Mouse (Mus musculus) lung, postnatal 0 days (tissue): ENCODE data around the gene Gpr143.

Experiments used
- CTCF ChIP-seq: IDR thresholded peaks from 2 replicates; pipeline ENCODE4 v1.5.1; 2016; ENCODE audit warnings: antibody characterized with exemption, mild to moderate bottlenecking
- EP300 ChIP-seq: IDR thresholded peaks from 2 replicates; pipeline ENCODE4 v1.6.1; 2016; ENCODE audit warnings: antibody characterized with exemption, mild to moderate bottlenecking, control low read depth

DNA sequence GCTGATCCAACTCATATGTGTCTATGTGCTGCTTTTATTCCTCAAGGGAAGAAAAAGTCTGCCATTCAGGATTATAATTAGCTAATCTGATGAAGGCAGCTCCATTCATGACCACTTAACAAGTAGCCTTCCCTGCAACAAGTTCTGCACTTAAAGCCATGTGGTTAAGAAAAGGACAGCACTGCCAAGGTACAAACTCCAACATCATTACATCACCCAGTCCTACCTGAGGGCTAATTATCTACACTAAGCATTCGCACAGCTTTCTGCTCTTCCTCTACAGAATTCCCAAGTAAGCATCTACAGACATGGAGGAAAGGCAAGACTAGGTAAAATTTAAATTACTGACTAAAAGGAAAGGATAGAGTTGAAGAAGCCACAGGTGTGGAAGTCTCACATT lies 25.9 kb upstream of the Gpr143 start:
- TF ChIP-seq CTCF, result no peak
- no peak for TF ChIP-seq EP300
